In the genomic region with DNA sequence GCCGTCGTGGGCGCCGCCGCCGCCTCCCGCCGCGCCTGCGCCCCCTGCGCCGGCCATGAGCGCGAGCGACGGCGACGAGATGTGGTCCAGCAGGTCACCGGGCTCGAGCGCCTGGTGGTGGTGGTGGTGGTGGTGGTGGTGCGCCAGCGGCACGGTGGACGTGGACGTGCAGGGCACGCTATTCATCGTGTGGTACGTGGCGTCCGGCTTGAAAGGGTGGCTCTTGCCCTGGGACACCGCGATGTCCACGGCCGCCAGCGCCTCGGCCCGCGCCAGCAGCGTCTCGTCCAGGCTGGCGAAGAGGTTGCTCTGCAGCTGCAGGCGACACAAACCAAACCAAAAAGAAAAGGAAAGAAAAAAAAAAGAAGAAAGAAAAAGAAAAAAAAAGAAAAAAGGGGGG, we compare ENCODE assay signal across 8 mouse cellular contexts. TPM values are rescaled to one million over a fixed set of nuclear protein-coding genes. Genes with fewer than 3 reads are reported as not detected.
DNase-seq lines count a peak whose midpoint lies in the region; ATAC-seq and TF ChIP-seq lines count a peak whose summit lies in the region.

No protein-coding gene starts in this region.

- H3K27ac ChIP-seq in lung, embryonic 14.5 days (ENCODE audit: low read depth) = no peak overlapping the region
- H3K27ac ChIP-seq in embryonic facial prominence, embryonic 15.5 days (replicated peaks) = no peak overlapping the region
- H3K27ac ChIP-seq in limb, embryonic 11.5 days (replicated peaks; ENCODE audit: low read depth, low read length) = no peak overlapping the region
- H3K27ac ChIP-seq in small intestine, adult 2 months (ENCODE audit: insufficient read depth, low read depth, low read length) = no peak overlapping the region
- no peak overlapping the region for H3K27ac ChIP-seq in cerebellum, adult 2 months (ENCODE audit: insufficient read depth, low read length)

- intact Hi-C loops in left cerebral cortex, postnatal 14 days (cut with DNase I) = loop anchor here (5.0 to 10.0 kb wide), 2 partner anchors 346 to 752 kb away; no protein-coding TSS in a partner anchor

- H3K27me3 ChIP-seq in lung, embryonic 14.5 days (ENCODE audit: insufficient read depth, low read length) = peaks cover 91% of the 10 kb centered on the region
- peaks cover 95% of the 10 kb centered on the region for H3K27me3 ChIP-seq in embryonic facial prominence, embryonic 15.5 days
- H3K27me3 ChIP-seq in limb, embryonic 11.5 days (ENCODE audit: control insufficient read depth, insufficient read depth, low read length) = peaks cover 81% of the 10 kb centered on the region
- peaks cover 84% of the 10 kb centered on the region for H3K27me3 ChIP-seq in small intestine, adult 2 months (ENCODE audit: control insufficient read depth, insufficient read depth, low read length)
- peaks cover 25% of the 10 kb centered on the region for H3K27me3 ChIP-seq in cerebellum, adult 2 months (ENCODE audit: control insufficient read depth, insufficient read depth, low read length)

- under 1% methylated on average over 26 of the region's 43 CpGs for WGBS in lung, embryonic 14.5 days
- WGBS in embryonic facial prominence, embryonic 15.5 days = under 1% methylated on average over 36 of the region's 43 CpGs
- under 1% methylated on average over 26 of the region's 43 CpGs for WGBS in limb, embryonic 11.5 days
- 2% methylated on average over 32 of the region's 43 CpGs for WGBS in small intestine, adult 2 months
- 5% methylated on average over 39 of the region's 43 CpGs for WGBS in cerebellum, adult 2 months

- no peaks in the 10 kb centered on the region for H3K36me3 ChIP-seq in lung, embryonic 14.5 days (ENCODE audit: insufficient read depth)
- no peaks in the 10 kb centered on the region for H3K36me3 ChIP-seq in embryonic facial prominence, embryonic 15.5 days
- H3K36me3 ChIP-seq in limb, embryonic 11.5 days (ENCODE audit: control insufficient read depth, insufficient read depth, low read length) = no peaks in the 10 kb centered on the region
- H3K36me3 ChIP-seq in small intestine, adult 2 months (ENCODE audit: control insufficient read depth, insufficient read depth, low read length) = no peaks in the 10 kb centered on the region

- no peaks in the 10 kb centered on the region; the same call in 1 of the 2 replicates for H3K4me1 ChIP-seq in lung, embryonic 14.5 days (ENCODE audit: insufficient read depth)
- peaks cover 29% of the 10 kb centered on the region for H3K4me1 ChIP-seq in embryonic facial prominence, embryonic 15.5 days
- peaks cover 3% of the 10 kb centered on the region; the same call in 1 of the 2 replicates for H3K4me1 ChIP-seq in limb, embryonic 11.5 days (ENCODE audit: control insufficient read depth, insufficient read depth, low read length)
- H3K4me1 ChIP-seq in small intestine, adult 2 months (ENCODE audit: control insufficient read depth, insufficient read depth, insufficient read length, low read length) = peaks cover 8% of the 10 kb centered on the region
- no peaks in the 10 kb centered on the region for H3K4me1 ChIP-seq in cerebellum, adult 2 months (ENCODE audit: control insufficient read depth, insufficient read depth, low read length)

- DNase-seq in lung, embryonic 14.5 days = no peak
- no peak for DNase-seq in lung, postnatal 36 days
- peak; percentile 49 for DNase-seq in limb, embryonic 11.5 days (ENCODE audit: low spot score)
- no peak for DNase-seq in left cerebral cortex, postnatal 14 days (ENCODE audit: low spot score in 2 of 2)
- DNase-seq in cerebellum, adult 2 months = no peak
- no peak for DNase-seq in kidney, postnatal 10 days

- H3K9me3 ChIP-seq in lung, embryonic 14.5 days (ENCODE audit: low read depth, low read length) = no peaks in the 10 kb centered on the region
- H3K9me3 ChIP-seq in embryonic facial prominence, embryonic 15.5 days (replicated peaks) = no peaks in the 10 kb centered on the region
- H3K9me3 ChIP-seq in limb, embryonic 11.5 days (ENCODE audit: control insufficient read depth, low read length) = no peaks in the 10 kb centered on the region

- TF ChIP-seq CTCF in lung, embryonic 14.5 days (IDR thresholded peaks at IDR 0.05; ENCODE audit: low read depth) = no peak
- no peak for TF ChIP-seq CTCF in small intestine, adult 2 months (IDR thresholded peaks at IDR 0.05; ENCODE audit: extremely low read depth, insufficient read length, insufficient replicate concordance, low read depth, low read length)
- no peak for TF ChIP-seq CTCF in cerebellum, adult 2 months (IDR thresholded peaks at IDR 0.05; ENCODE audit: borderline replicate concordance, insufficient read depth, low read depth, low read length)

- 0 out of 2 replicates have a peak overlapping the region, but pooled peaks have one; percentile 14 for H3K4me3 ChIP-seq in lung, embryonic 14.5 days (ENCODE audit: low read depth, low read length)
- H3K4me3 ChIP-seq in embryonic facial prominence, embryonic 15.5 days (replicated peaks) = peak overlapping the region; percentile 53
- no peak overlapping the region for H3K4me3 ChIP-seq in limb, embryonic 11.5 days (ENCODE audit: low read depth, low read length)
- peak overlapping the region; percentile 17 for H3K4me3 ChIP-seq in small intestine, adult 2 months (ENCODE audit: low read depth, low read length)
- H3K4me3 ChIP-seq in cerebellum, adult 2 months (replicated peaks; ENCODE audit: insufficient read depth, low read depth, low read length) = no peak overlapping the region

- H3K9ac ChIP-seq in lung, embryonic 14.5 days = no peak overlapping the region
- no peak overlapping the region for H3K9ac ChIP-seq in embryonic facial prominence, embryonic 15.5 days
- no peak overlapping the region for H3K9ac ChIP-seq in limb, embryonic 11.5 days (ENCODE audit: low read length)

- H3K4me2 ChIP-seq in lung, embryonic 14.5 days = peak overlapping the region; percentile 54
- peak overlapping the region; percentile 58; the same call in 1 of the 2 replicates for H3K4me2 ChIP-seq in embryonic facial prominence, embryonic 15.5 days (replicated peaks)
- H3K4me2 ChIP-seq in limb, embryonic 11.5 days (ENCODE audit: low read depth, severe bottlenecking) = peak overlapping the region; percentile 40; the same call in 1 of the 2 replicates

- ATAC-seq in lung, embryonic 14.5 days (ENCODE audit: insufficient read depth) = no peak
- ATAC-seq in embryonic facial prominence, embryonic 15.5 days (ENCODE audit: insufficient number of reproducible peaks, low FRiP score, low TSS enrichment, low read depth) = no peak
- ATAC-seq in limb, embryonic 11.5 days (ENCODE audit: insufficient number of reproducible peaks, low FRiP score, low TSS enrichment, low read depth) = no peak

- no peak for TF ChIP-seq POLR2A in small intestine, adult 2 months (IDR thresholded peaks at IDR 0.05; ENCODE audit: low read depth, low read length)
- no peak for TF ChIP-seq POLR2A in cerebellum, adult 2 months (IDR thresholded peaks at IDR 0.05; ENCODE audit: borderline replicate concordance, insufficient read depth, low read length)

RNA-seq across cellular contexts. Expression of a gene that starts 1.2 kb away (rescaled TPM):
- 0.16 and 0.24 TPM in 2 replicates for polyA plus RNA-seq in lung, embryonic 14.5 days (2014; fragmentation: Nextera tagmentation; extraction: Ambion mirVana)
- polyA plus RNA-seq in embryonic facial prominence, embryonic 15.5 days (2015; fragmentation: Nextera tagmentation; extraction: Ambion mirVana) = 0.75 and 1.1 TPM in 2 replicates
- polyA plus RNA-seq in limb, embryonic 11.5 days (2014; fragmentation: Nextera tagmentation; extraction: Ambion mirVana) = 0.43 and 0.57 TPM in 2 replicates
- 0.10 and 0.19 TPM in 2 replicates for polyA plus RNA-seq in small intestine, adult 2 months (2012; rRNA removed)
- total RNA-seq in left cerebral cortex, postnatal 14 days (2021) = under 1 TPM in 1 of 2 experiments, not detected in 1; 0.11 TPM
- 0.61 and 1.8 TPM in 2 replicates for polyA plus RNA-seq in cerebellum, adult 2 months (2012; rRNA removed)

RNA-seq across cellular contexts. Expression of a gene that starts 55.9 kb away (rescaled TPM):
- 35.1 and 37.4 TPM in 2 replicates for polyA plus RNA-seq in lung, embryonic 14.5 days (2014; fragmentation: Nextera tagmentation; extraction: Ambion mirVana)
- 21.8 and 23.8 TPM in 2 replicates for polyA plus RNA-seq in embryonic facial prominence, embryonic 15.5 days (2015; fragmentation: Nextera tagmentation; extraction: Ambion mirVana)
- polyA plus RNA-seq in limb, embryonic 11.5 days (2014; fragmentation: Nextera tagmentation; extraction: Ambion mirVana) = 44.8 and 50.5 TPM in 2 replicates
- polyA plus RNA-seq in small intestine, adult 2 months (2012; rRNA removed) = 0.42 and 0.81 TPM in 2 replicates
- 10 to 100 TPM; 12.1 to 18.6 TPM for total RNA-seq in left cerebral cortex, postnatal 14 days (2021)
- 6.3 and 6.4 TPM in 2 replicates for polyA plus RNA-seq in cerebellum, adult 2 months (2012; rRNA removed)

Comparison
In these comparisons a context has a peak if more than half of its experiments do, and no peak if none do; other contexts are left out.
1. H3K4me3 ChIP-seq: peak in lung, embryonic 14.5 days (single experiment), embryonic facial prominence, embryonic 15.5 days (single experiment) and small intestine, adult 2 months (single experiment); none in limb, embryonic 11.5 days (single experiment) and cerebellum, adult 2 months (single experiment).
2. Peak in every context shown above with its lines, with median percentiles within 50 percentile points of each other: H3K4me2 ChIP-seq.